Mouse (Mus musculus) ES-Bruce4 (cell line): ENCODE data around the gene Adamts4.

ENCODE experiments used
- CTCF ChIP-seq: IDR thresholded peaks from one replicate; pipeline ENCODE4 v1.8.1; 2011; ENCODE audit warnings: low read depth, low read length
- POLR2A ChIP-seq: IDR thresholded peaks from one replicate; pipeline ENCODE4 v1.8.1; 2011; ENCODE audit warnings: low read length; ENCODE audit not compliant: insufficient read depth

DNA sequence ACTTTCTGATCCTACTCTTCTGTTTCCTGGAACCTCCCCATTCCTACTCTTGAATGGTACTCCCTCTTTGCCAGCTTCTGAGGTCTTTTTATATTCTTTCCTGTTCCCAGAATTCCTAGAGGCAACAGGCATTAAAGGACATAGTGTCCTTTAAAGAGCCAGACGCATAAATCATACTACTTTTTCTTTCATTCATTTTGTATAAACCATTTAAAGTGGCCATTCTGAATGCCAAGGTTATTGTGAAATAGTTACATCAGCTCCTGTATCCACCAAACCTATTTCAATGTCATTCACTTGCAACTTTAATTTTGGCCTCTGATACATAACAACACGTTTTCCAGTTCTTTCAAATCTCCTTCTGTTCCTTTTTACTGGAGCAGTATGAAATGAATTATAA, 59.1 kb downstream of the Adamts4 start:
- no peak for TF ChIP-seq POLR2A
- TF ChIP-seq CTCF: no peak
